Mouse (Mus musculus) ES-E14 (cell line): ENCODE results near the gene Ccr2.

ENCODE experiments used
- CHD2 ChIP-seq: IDR thresholded peaks from 2 replicates; pipeline ENCODE4 v1.6.1; 2014; ENCODE audit warnings: mild to moderate bottlenecking, low read depth, low read length, inconsistent platforms
- HCFC1 ChIP-seq: IDR thresholded peaks from 2 replicates; pipeline ENCODE4 v1.6.1; 2012; ENCODE audit warnings: low read length, inconsistent platforms, borderline replicate concordance; ENCODE audit not compliant: insufficient read depth
- MAFK ChIP-seq: IDR thresholded peaks from 2 replicates; pipeline ENCODE4 v1.6.1; 2014; ENCODE audit warnings: mild to moderate bottlenecking, low read depth, low read length, inconsistent platforms; ENCODE audit not compliant: insufficient read depth
- ZC3H11A ChIP-seq: IDR thresholded peaks from 2 replicates; pipeline ENCODE4 v1.6.1; 2012; ENCODE audit warnings: low read depth, mild to moderate bottlenecking, inconsistent platforms, low read length, borderline replicate concordance
- ZNF384 ChIP-seq: IDR thresholded peaks from 2 replicates; pipeline ENCODE4 v1.6.1; 2012; ENCODE audit warnings: low read depth, low read length, inconsistent platforms

DNA sequence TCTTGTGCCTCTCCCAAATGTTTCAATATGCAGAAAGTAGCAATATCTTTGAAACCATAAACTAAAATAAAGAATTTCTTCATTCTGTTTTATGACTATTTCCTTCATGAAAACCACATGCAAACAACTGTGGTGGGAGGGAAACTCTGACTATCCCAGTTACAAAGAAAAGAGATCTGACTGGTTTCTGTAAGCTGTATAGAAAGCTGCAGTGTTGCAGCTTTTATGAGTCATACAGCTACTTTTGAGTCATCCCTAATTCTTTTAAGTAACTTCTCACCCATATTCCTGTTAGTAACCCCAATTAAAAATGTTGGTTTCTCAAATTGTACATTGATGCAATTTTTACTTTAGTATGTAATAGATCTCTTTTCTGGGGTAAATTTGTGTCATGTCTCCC lies 44.6 kb downstream of the Ccr2 start:
- no peak for TF ChIP-seq ZNF384
- no peak for TF ChIP-seq ZC3H11A
- TF ChIP-seq CHD2 = no peak
- TF ChIP-seq MAFK = no peak
- TF ChIP-seq HCFC1 = no peak
